Mouse (Mus musculus) hindbrain, embryonic 15.5 days (tissue): ENCODE results near the gene Fubp1. TPM values are rescaled to one million over a fixed set of nuclear protein-coding genes. Genes with fewer than 3 reads are reported as not detected.
A peak's percentile ranks its signal among the peaks of the same experiment; 100 is the strongest.

ENCODE experiments used
- ATAC-seq: fragments of 200-750 bp; cut with Nextera tagmentation; 2 replicates; pipeline ENCODE4 v1.8.0; 2017; ENCODE audit warnings: low read depth, moderate number of reproducible peaks, moderate TSS enrichment; ENCODE audit not compliant: low FRiP score
- H3K27ac ChIP-seq: fragments of 300-500 bp; sonication (generic); replicated peaks from 2 replicates; pipeline ENCODE4 v1.5.1; 2015; ENCODE audit warnings: mild to moderate bottlenecking, inconsistent platforms
- H3K27me3 ChIP-seq: fragments of 300-500 bp; sonication (generic); 2 replicates; pipeline ENCODE4 v1.6.1; 2015; ENCODE audit warnings: control low read depth, inconsistent platforms
- H3K36me3 ChIP-seq: fragments of 300-500 bp; sonication (generic); 2 replicates; pipeline ENCODE4 v1.6.1; 2015; ENCODE audit warnings: control low read depth, inconsistent platforms
- H3K4me1 ChIP-seq: fragments of 300-500 bp; sonication (generic); replicated peaks from 2 replicates; pipeline ENCODE4 v1.6.1; 2015; ENCODE audit warnings: control low read depth, inconsistent platforms
- H3K4me2 ChIP-seq: fragments of 300-500 bp; sonication (generic); 2 replicates; pipeline ENCODE4 v1.6.1; 2015; ENCODE audit warnings: moderate library complexity, mild to moderate bottlenecking, inconsistent platforms
- H3K4me3 ChIP-seq: fragments of 300-500 bp; sonication (generic); 2 replicates; pipeline ENCODE4 v1.5.1; 2015; ENCODE audit warnings: mild to moderate bottlenecking, inconsistent platforms
- H3K9ac ChIP-seq: fragments of 300-500 bp; sonication (generic); 2 replicates; pipeline ENCODE4 v1.6.1; 2015; ENCODE audit warnings: inconsistent platforms
- H3K9me3 ChIP-seq: fragments of 300-500 bp; sonication (generic); 2 replicates; pipeline ENCODE4 v1.6.1; 2016; ENCODE audit warnings: control low read depth, inconsistent platforms
- WGBS: fragments of 180-500 bp; shearing (Covaris S2); methylation state at CpG from one replicate; pipeline ENCODE4 v1.1.7; 2015; 5-methylcytosine and 5-hydroxymethylcytosine counted together
- polyA plus RNA-seq: library from polyadenylated mRNA; unstranded; fragments of >200 nt; fragmentation: Nextera tagmentation; extraction: Ambion mirVana; gene quantifications from 2 replicates; pipeline ENCODE4 v1.2.1, GENCODE M21; 2015

The Fubp1 gene
- polyA plus RNA-seq, 1 experiment from 2014 or later: 201 TPM

GRCm38 (mm10) chr3:152210728-152211391, 638 bp downstream of the Fubp1 start:
- Histone ChIP-seq H3K27me3 (no peaks in the 10 kb centered on the region), H3K9me3 (no peaks in the 10 kb centered on the region), H3K36me3 (peaks cover 5% of the 10 kb centered on the region; the same call in 1 of the 2 replicates), H3K4me2 (peak overlapping the region; percentile 79), H3K4me1 (peaks cover 35% of the 10 kb centered on the region), H3K27ac (peak overlapping the region; percentile 100), H3K9ac (peak overlapping the region; percentile 100), H3K4me3 (peak overlapping the region; percentile 99)
- ATAC-seq: peak; percentile 65
- WGBS: under 1% methylated on average over 47 of the region's 68 CpGs

GRCm38 (mm10) chr3:152211731-152212279, 1.6 kb downstream of the Fubp1 start:
- Histone ChIP-seq H3K27ac (peak overlapping the region; percentile 100), H3K9me3 (no peaks in the 10 kb centered on the region), H3K27me3 (no peaks in the 10 kb centered on the region), H3K9ac (peak overlapping the region; percentile 100), H3K36me3 (peaks cover 14% of the 10 kb centered on the region), H3K4me2 (peak overlapping the region; percentile 79), H3K4me1 (peaks cover 35% of the 10 kb centered on the region), H3K4me3 (peak overlapping the region; percentile 99)
- WGBS: 35% methylated on average over 7 of the region's 7 CpGs
- ATAC-seq: no peak

- Histone ChIP-seq H3K27ac (no peak overlapping the region), H3K36me3 (peaks cover 30% of the 10 kb centered on the region), H3K9me3 (no peaks in the 10 kb centered on the region), H3K9ac (no peak overlapping the region), H3K4me3 (peak overlapping the region; percentile 99), H3K27me3 (no peaks in the 10 kb centered on the region), H3K4me1 (peaks cover 34% of the 10 kb centered on the region), H3K4me2 (peak overlapping the region; percentile 79)
- 44% methylated on average over 3 of the region's 3 CpGs for WGBS
- no peak for ATAC-seq
These were observed 3.2 kb downstream of the Fubp1 start for GRCm38 (mm10) chr3:152213416-152213815.

GRCm38 (mm10) chr3:152224918-152225317, 14.7 kb downstream of the Fubp1 start:
- no peak overlapping the region for H3K27ac ChIP-seq
- no peak overlapping the region for H3K4me2 ChIP-seq
- no peak overlapping the region for H3K9ac ChIP-seq
- no peak overlapping the region for H3K4me3 ChIP-seq
- H3K9me3 ChIP-seq: no peaks in the 10 kb centered on the region
- no peaks in the 10 kb centered on the region for H3K27me3 ChIP-seq
- H3K36me3 ChIP-seq: peaks cover 86% of the 10 kb centered on the region
- no peak for ATAC-seq
- H3K4me1 ChIP-seq: no peaks in the 10 kb centered on the region

GRCm38 (mm10) chr3:152225906-152226305, 15.7 kb downstream of the Fubp1 start:
- Histone ChIP-seq H3K27ac (no peak overlapping the region), H3K4me1 (no peaks in the 10 kb centered on the region), H3K27me3 (no peaks in the 10 kb centered on the region), H3K4me3 (no peak overlapping the region), H3K9ac (no peak overlapping the region), H3K4me2 (no peak overlapping the region), H3K9me3 (no peaks in the 10 kb centered on the region), H3K36me3 (peaks cover 79% of the 10 kb centered on the region)
- WGBS: 93% methylated on average over 7 of the region's 7 CpGs
- ATAC-seq: no peak

- Histone ChIP-seq H3K9ac (no peak overlapping the region), H3K27me3 (no peaks in the 10 kb centered on the region), H3K27ac (no peak overlapping the region), H3K4me2 (no peak overlapping the region), H3K9me3 (no peaks in the 10 kb centered on the region), H3K4me3 (no peak overlapping the region), H3K4me1 (no peaks in the 10 kb centered on the region), H3K36me3 (peaks cover 74% of the 10 kb centered on the region)
- 93% methylated on average over 7 of the region's 7 CpGs for WGBS
- no peak for ATAC-seq
These were observed 18.6 kb downstream of the Fubp1 start for GRCm38 (mm10) chr3:152228843-152229242.

GRCm38 (mm10) chr3:152229271-152229670, 19.0 kb downstream of the Fubp1 start:
- Histone ChIP-seq H3K36me3 (peaks cover 73% of the 10 kb centered on the region), H3K4me1 (no peaks in the 10 kb centered on the region), H3K4me2 (no peak overlapping the region), H3K27me3 (no peaks in the 10 kb centered on the region), H3K4me3 (no peak overlapping the region), H3K9me3 (no peaks in the 10 kb centered on the region), H3K9ac (no peak overlapping the region), H3K27ac (no peak overlapping the region)
- no peak for ATAC-seq
- WGBS: 94% methylated on average over 5 of the region's 5 CpGs

- Histone ChIP-seq H3K27me3 (no peaks in the 10 kb centered on the region), H3K4me3 (no peak overlapping the region), H3K27ac (no peak overlapping the region), H3K9me3 (no peaks in the 10 kb centered on the region), H3K4me1 (no peaks in the 10 kb centered on the region), H3K36me3 (peaks cover 62% of the 10 kb centered on the region), H3K4me2 (no peak overlapping the region), H3K9ac (no peak overlapping the region)
- ATAC-seq: no peak
- 65% methylated on average over 6 of the region's 6 CpGs for WGBS
These were observed 21.3 kb downstream of the Fubp1 start for GRCm38 (mm10) chr3:152231333-152232100.

- no peaks in the 10 kb centered on the region for H3K27me3 ChIP-seq
- no peaks in the 10 kb centered on the region for H3K9me3 ChIP-seq
- no peak overlapping the region for H3K4me2 ChIP-seq
- no peaks in the 10 kb centered on the region for H3K4me1 ChIP-seq
- no peak for ATAC-seq
- no peak overlapping the region for H3K9ac ChIP-seq
- H3K27ac ChIP-seq: no peak overlapping the region
- peaks cover 51% of the 10 kb centered on the region for H3K36me3 ChIP-seq
- WGBS: 100% methylated on average over 1 of the region's 1 CpGs
- no peak overlapping the region for H3K4me3 ChIP-seq
These were observed 25.0 kb downstream of the Fubp1 start for GRCm38 (mm10) chr3:152235238-152235637.

GRCm38 (mm10) chr3:152235805-152236204, 25.6 kb downstream of the Fubp1 start:
- 98% methylated on average over 1 of the region's 1 CpGs for WGBS
- no peaks in the 10 kb centered on the region for H3K9me3 ChIP-seq
- ATAC-seq: no peak

GRCm38 (mm10) chr3:152238836-152239235, 28.6 kb downstream of the Fubp1 start:
- no peaks in the 10 kb centered on the region for H3K9me3 ChIP-seq
- no peak overlapping the region for H3K9ac ChIP-seq
- WGBS: 68% methylated on average over 2 of the region's 2 CpGs
- H3K27me3 ChIP-seq: no peaks in the 10 kb centered on the region
- ATAC-seq: no peak
- no peak overlapping the region for H3K4me3 ChIP-seq
- H3K36me3 ChIP-seq: peaks cover 32% of the 10 kb centered on the region
- no peaks in the 10 kb centered on the region for H3K4me1 ChIP-seq
- no peak overlapping the region for H3K27ac ChIP-seq
- H3K4me2 ChIP-seq: no peak overlapping the region

More at GRCm38 (mm10) chr3:152235805-152236204, 25.6 kb downstream of the Fubp1 start:
- Histone ChIP-seq H3K9ac (no peak overlapping the region), H3K4me3 (no peak overlapping the region), H3K4me1 (no peaks in the 10 kb centered on the region), H3K27me3 (no peaks in the 10 kb centered on the region), H3K27ac (no peak overlapping the region), H3K36me3 (peaks cover 51% of the 10 kb centered on the region), H3K4me2 (no peak overlapping the region)

- H3K9ac ChIP-seq: no peak overlapping the region
- WGBS: 100% methylated on average over 1 of the region's 1 CpGs
- H3K36me3 ChIP-seq: peaks cover 25% of the 10 kb centered on the region
- H3K9me3 ChIP-seq: no peaks in the 10 kb centered on the region
- H3K4me1 ChIP-seq: no peaks in the 10 kb centered on the region
- H3K27me3 ChIP-seq: no peaks in the 10 kb centered on the region
- no peak overlapping the region for H3K4me2 ChIP-seq
- no peak overlapping the region for H3K4me3 ChIP-seq
- no peak overlapping the region for H3K27ac ChIP-seq
- ATAC-seq: 0 out of 2 replicates have a peak, but pooled peaks have one; percentile 42
These were observed 29.4 kb downstream of the Fubp1 start for GRCm38 (mm10) chr3:152239592-152239991.
